Mouse (Mus musculus) testis, adult 2 months (tissue): ENCODE data around the gene Enho. TPM values are rescaled to one million over a fixed set of nuclear protein-coding genes. Genes with fewer than 3 reads are reported as not detected.

Experiments used
- H3K27ac ChIP-seq: fragments of 200-500 bp; 2 replicates; pipeline ENCODE4 v1.5.1; 2012; ENCODE audit warnings: low read depth, low read length; ENCODE audit not compliant: control insufficient read depth, insufficient read depth
- H3K27me3 ChIP-seq: fragments of 200-500 bp; 2 replicates; pipeline ENCODE4 v1.6.1; 2012; ENCODE audit warnings: mild to moderate bottlenecking, low read length, moderate library complexity; ENCODE audit not compliant: control insufficient read depth, insufficient read depth
- H3K36me3 ChIP-seq: fragments of 200-500 bp; 2 replicates; pipeline ENCODE4 v1.6.1; 2012; ENCODE audit warnings: mild to moderate bottlenecking, low read length; ENCODE audit not compliant: control insufficient read depth, insufficient read depth
- H3K4me1 ChIP-seq: fragments of 200-500 bp; 2 replicates; pipeline ENCODE4 v1.6.1; 2012; ENCODE audit warnings: low read length; ENCODE audit not compliant: control insufficient read depth, insufficient read depth
- H3K4me3 ChIP-seq: fragments of 200-500 bp; 2 replicates; pipeline ENCODE4 v1.5.1; 2012; ENCODE audit warnings: low read depth, mild to moderate bottlenecking, low read length, moderate library complexity, mixed read lengths; ENCODE audit not compliant: control insufficient read depth
- CTCF ChIP-seq: fragments of 200-500 bp; IDR thresholded peaks from 2 replicates; pipeline ENCODE4 v1.5.1; 2012; ENCODE audit warnings: low read depth, mild to moderate bottlenecking, inconsistent platforms, low read length, moderate library complexity; ENCODE audit not compliant: control insufficient read depth, insufficient read depth, insufficient replicate concordance
- POLR2A ChIP-seq: fragments of 200-500 bp; IDR thresholded peaks from 2 replicates; pipeline ENCODE4 v1.6.1; 2012; ENCODE audit warnings: low read depth, mild to moderate bottlenecking, inconsistent platforms, low read length, moderate library complexity; ENCODE audit not compliant: control insufficient read depth
- polyA plus RNA-seq: library from polyadenylated mRNA; depleted of rRNA; stranded (reverse); fragments of >200 nt; gene quantifications from 2 replicates; pipeline ENCODE4 v1.2.3, GENCODE M21; 2012

The Enho gene
- polyA plus RNA-seq, 1 experiment, result 3.7 TPM

GRCm38 (mm10) chr4:41630196-41630595 lies 9.9 kb downstream of the Enho start:
- no peaks in the 10 kb centered on the region for H3K27me3 ChIP-seq
- H3K27ac ChIP-seq, result no peak overlapping the region
- no peaks in the 10 kb centered on the region for H3K4me1 ChIP-seq
- H3K4me3 ChIP-seq, result no peak overlapping the region
- H3K36me3 ChIP-seq, result no peaks in the 10 kb centered on the region; the same call in 1 of the 2 replicates
- no peak for TF ChIP-seq POLR2A
- no peak for TF ChIP-seq CTCF

GRCm38 (mm10) chr4:41628202-41628927 lies 11.8 kb downstream of the Enho start:
- H3K27ac ChIP-seq, result no peak overlapping the region
- TF ChIP-seq POLR2A (no peak), CTCF (no peak)
- H3K36me3 ChIP-seq, result no peaks in the 10 kb centered on the region; the same call in 1 of the 2 replicates
- no peak overlapping the region for H3K4me3 ChIP-seq
- H3K4me1 ChIP-seq, result no peaks in the 10 kb centered on the region
- no peaks in the 10 kb centered on the region for H3K27me3 ChIP-seq

- Histone ChIP-seq H3K27me3 (no peaks in the 10 kb centered on the region), H3K4me3 (no peak overlapping the region), H3K36me3 (no peaks in the 10 kb centered on the region; the same call in 1 of the 2 replicates), H3K4me1 (no peaks in the 10 kb centered on the region), H3K27ac (no peak overlapping the region)
- TF ChIP-seq CTCF (no peak), POLR2A (no peak)
Measured at GRCm38 (mm10) chr4:41622071-41622470, 18.1 kb downstream of the Enho start.

- no peaks in the 10 kb centered on the region for H3K27me3 ChIP-seq
- TF ChIP-seq CTCF (no peak), POLR2A (no peak)
- H3K27ac ChIP-seq, result no peak overlapping the region
Measured at GRCm38 (mm10) chr4:41618916-41619746, 21.0 kb downstream of the Enho start.

GRCm38 (mm10) chr4:41615661-41616599 lies 24.2 kb downstream of the Enho start:
- no peak overlapping the region for H3K27ac ChIP-seq
- H3K4me3 ChIP-seq, result no peak overlapping the region
- no peaks in the 10 kb centered on the region for H3K27me3 ChIP-seq
- no peaks in the 10 kb centered on the region for H3K4me1 ChIP-seq
- H3K36me3 ChIP-seq, result no peaks in the 10 kb centered on the region; the same call in 1 of the 2 replicates
- TF ChIP-seq CTCF (no peak), POLR2A (no peak)

More at GRCm38 (mm10) chr4:41618916-41619746, 21.0 kb downstream of the Enho start:
- Histone ChIP-seq H3K36me3 (no peaks in the 10 kb centered on the region; the same call in 1 of the 2 replicates), H3K4me3 (no peak overlapping the region), H3K4me1 (no peaks in the 10 kb centered on the region)

GRCm38 (mm10) chr4:41614156-41614555 lies 26.0 kb downstream of the Enho start:
- TF ChIP-seq CTCF (peak; percentile 86), POLR2A (no peak)
- H3K4me3 ChIP-seq, result no peak overlapping the region
- H3K4me1 ChIP-seq, result no peaks in the 10 kb centered on the region
- no peaks in the 10 kb centered on the region for H3K27me3 ChIP-seq
- H3K27ac ChIP-seq, result no peak overlapping the region
- no peaks in the 10 kb centered on the region for H3K36me3 ChIP-seq
